Mouse (Mus musculus) hindlimb bud, embryonic 11.5 days (tissue): ENCODE data around the gene Smc4.
A peak's percentile ranks its signal among the peaks of the same experiment; 100 is the strongest.
"Not testable (repeated sequence)": the region's sequence is repeated elsewhere in the genome, so short reads cannot be mapped to it uniquely, and the experiment has no call there.

Source experiments
- DNase-seq: peaks from one replicate; pipeline ENCODE4 v3.0.0-alpha.2; 2012; ENCODE audit warnings: low read depth, low spot score; ENCODE audit errors: extremely low spot score

Smc4 gene

GRCm38 (mm10) chr3:69017181-69017580 lies 12.6 kb downstream of the Smc4 start:
- DNase-seq, result no peak

GRCm38 (mm10) chr3:69018635-69019034 lies 14.1 kb downstream of the Smc4 start:
- not testable (repeated sequence) for DNase-seq

- no peak for DNase-seq
Measured at GRCm38 (mm10) chr3:69020285-69020684, 15.7 kb downstream of the Smc4 start.

- no peak for DNase-seq
Measured at GRCm38 (mm10) chr3:69020764-69021163, 16.2 kb downstream of the Smc4 start.

- no peak for DNase-seq
Measured at GRCm38 (mm10) chr3:69026133-69026783, 21.7 kb downstream of the Smc4 start.

- no peak for DNase-seq
Measured at GRCm38 (mm10) chr3:69040105-69040504, 35.6 kb downstream of the Smc4 start.

GRCm38 (mm10) chr3:69041298-69041697 lies 36.8 kb downstream of the Smc4 start:
- no peak for DNase-seq

GRCm38 (mm10) chr3:69044167-69044591 lies 39.6 kb downstream of the Smc4 start:
- DNase-seq, result no peak

GRCm38 (mm10) chr3:69044645-69045399 lies 40.3 kb downstream of the Smc4 start, which contains the start of gene Trim59:
Trim59 (minus strand) TSS chr3:69044755.
- peak; percentile 79 for DNase-seq

GRCm38 (mm10) chr3:69045400-69045703 lies 40.8 kb downstream of the Smc4 start:
- no peak for DNase-seq

GRCm38 (mm10) chr3:69045750-69046149 lies 41.2 kb downstream of the Smc4 start:
- no peak for DNase-seq

GRCm38 (mm10) chr3:69046509-69046908 lies 42.0 kb downstream of the Smc4 start:
- DNase-seq, result no peak

- no peak for DNase-seq
Measured at GRCm38 (mm10) chr3:69047684-69048083, 43.1 kb downstream of the Smc4 start.

- no peak for DNase-seq
Measured at GRCm38 (mm10) chr3:69049011-69049410, 44.5 kb downstream of the Smc4 start.

- DNase-seq, result no peak
Measured at GRCm38 (mm10) chr3:69051894-69052293, 47.4 kb downstream of the Smc4 start.

GRCm38 (mm10) chr3:69054760-69055432 lies 50.4 kb downstream of the Smc4 start:
- DNase-seq, result no peak

- DNase-seq, result no peak
Measured at GRCm38 (mm10) chr3:69055871-69056270, 51.3 kb downstream of the Smc4 start.

- DNase-seq, result no peak
Measured at GRCm38 (mm10) chr3:69060672-69061071, 56.1 kb downstream of the Smc4 start.

GRCm38 (mm10) chr3:69062764-69063163 lies 58.2 kb downstream of the Smc4 start:
- no peak for DNase-seq

- DNase-seq, result no peak
Measured at GRCm38 (mm10) chr3:69064005-69064404, 59.5 kb downstream of the Smc4 start.
